Mouse (Mus musculus): ENCODE measurements around the gene Zfhx3. TPM values are rescaled to one million over a fixed set of nuclear protein-coding genes. Genes with fewer than 3 reads are reported as not detected.

Gene Zfhx3
- polyA plus RNA-seq, 1 experiment, result 6.6 TPM

DNA sequence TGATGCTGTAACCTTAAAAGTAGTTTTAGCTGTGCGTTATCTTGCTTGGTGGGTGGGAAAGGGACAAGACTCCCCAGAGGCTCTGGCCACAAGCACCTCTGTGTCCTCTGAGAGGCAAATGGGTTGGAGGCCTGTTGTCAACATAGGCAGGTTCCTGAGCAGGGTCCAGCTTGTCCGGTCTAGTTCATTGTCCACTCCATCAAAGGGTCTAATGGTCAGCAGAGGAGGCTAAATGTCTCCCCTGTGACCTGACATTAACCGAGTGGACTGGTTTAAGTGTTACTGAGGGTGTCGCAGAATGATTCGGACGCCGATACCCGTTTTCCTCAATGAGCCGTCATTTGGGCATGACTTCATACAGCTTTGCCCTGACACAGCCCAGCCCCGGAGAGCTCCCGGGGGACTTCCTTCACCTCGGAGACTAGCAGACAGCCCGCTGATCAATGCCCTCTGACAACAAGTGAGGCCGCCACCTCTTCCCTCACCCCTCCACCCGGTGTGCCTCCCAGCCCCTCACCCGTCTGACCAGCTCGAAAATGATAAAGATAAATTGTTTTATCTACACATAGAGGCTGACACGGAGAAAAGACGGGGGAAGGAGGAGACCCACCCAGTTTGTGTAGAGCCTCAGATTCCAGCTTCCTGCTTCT lies 298.7 kb downstream of the Zfhx3 start:
- Histone ChIP-seq H3K4me1 (ENCODE audit: control insufficient read depth, insufficient read depth, low read length) (no peaks in the 10 kb centered on the region), H3K4me3 (replicated peaks; ENCODE audit: control insufficient read depth, low read depth, low read length) (no peak overlapping the region), H3K27ac (ENCODE audit: control insufficient read depth, insufficient read depth, low read depth, low read length, poor library complexity) (no peak overlapping the region)
- TF ChIP-seq POLR2A (IDR thresholded peaks at IDR 0.05; ENCODE audit: borderline replicate concordance, control insufficient read depth, low read depth, low read length) (no peak), CTCF (IDR thresholded peaks at IDR 0.05; ENCODE audit: control insufficient read depth, insufficient read depth, low read length) (no peak)
- WGBS, result 61% methylated on average over 19 of the region's 19 CpGs

DNA sequence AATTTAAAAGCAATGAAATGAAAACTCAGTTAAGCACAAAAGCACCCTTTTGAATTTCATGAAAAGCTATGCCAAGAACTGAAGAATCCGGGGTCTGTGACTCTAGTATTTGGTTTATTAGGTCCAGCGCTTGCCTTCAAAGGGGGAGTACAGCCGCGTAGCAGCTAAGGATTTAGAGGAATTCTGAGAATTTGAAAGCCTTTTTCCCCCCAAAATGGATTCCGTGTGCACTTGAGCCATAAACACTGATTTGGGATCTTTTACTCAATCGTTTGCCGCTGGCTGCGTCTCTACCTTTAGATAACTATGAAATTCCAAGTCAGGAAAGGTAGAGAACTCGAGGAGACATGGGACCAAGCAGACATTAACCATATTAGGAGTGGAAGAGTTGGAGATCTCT lies 300.8 kb downstream of the Zfhx3 start:
- TF ChIP-seq POLR2A (IDR thresholded peaks at IDR 0.05; ENCODE audit: borderline replicate concordance, control insufficient read depth, low read depth, low read length), result no peak
- no peak for TF ChIP-seq CTCF (IDR thresholded peaks at IDR 0.05; ENCODE audit: control insufficient read depth, insufficient read depth, low read length)
- H3K4me1 ChIP-seq (ENCODE audit: control insufficient read depth, insufficient read depth, low read length), result no peaks in the 10 kb centered on the region
- 83% methylated on average over 9 of the region's 9 CpGs for WGBS
- H3K27ac ChIP-seq (ENCODE audit: control insufficient read depth, insufficient read depth, low read depth, low read length, poor library complexity), result no peak overlapping the region
- no peak overlapping the region for H3K4me3 ChIP-seq (replicated peaks; ENCODE audit: control insufficient read depth, low read depth, low read length)

DNA sequence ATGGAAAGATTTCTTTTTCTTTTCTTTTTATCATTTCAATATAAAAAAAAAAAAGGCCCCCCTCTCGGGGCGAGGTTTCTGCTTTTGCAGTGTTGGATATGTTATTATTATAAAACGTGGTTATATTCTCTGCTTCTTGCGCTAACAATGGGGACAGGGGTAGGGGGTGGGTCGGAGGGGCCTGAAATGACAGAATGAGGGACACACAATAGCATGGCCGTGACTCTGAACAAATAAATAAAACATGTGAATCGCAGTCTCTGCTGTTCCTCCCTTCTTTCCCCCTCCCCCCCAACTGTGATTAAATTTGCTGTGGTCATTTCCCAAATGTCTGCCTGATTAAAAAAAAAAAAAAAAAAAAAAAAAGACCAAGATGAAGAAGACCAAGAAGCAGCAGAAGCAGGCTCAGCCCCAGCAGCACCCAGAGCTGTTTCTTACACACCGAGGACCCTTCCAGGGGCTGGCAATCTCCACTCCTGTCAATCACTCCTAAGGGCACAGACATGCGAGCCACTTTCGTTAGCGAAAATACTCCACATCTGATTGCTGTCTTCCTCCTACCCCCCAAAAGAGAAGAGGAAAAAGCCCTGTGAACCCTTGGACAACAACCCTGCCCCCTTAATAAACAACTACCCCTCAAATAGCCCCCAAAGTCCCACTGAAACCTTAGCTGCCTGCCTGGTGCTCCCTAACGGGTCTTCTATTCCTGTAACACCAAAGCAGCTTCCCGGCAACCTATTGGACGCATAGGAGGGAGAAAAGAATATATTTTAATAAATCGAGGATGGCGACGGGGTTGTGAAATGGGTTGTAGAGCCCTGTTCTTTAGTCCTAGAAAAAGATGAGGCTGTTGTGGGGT lies 302.4 kb downstream of the Zfhx3 start:
- Histone ChIP-seq H3K4me3 (replicated peaks; ENCODE audit: control insufficient read depth, low read depth, low read length) (no peak overlapping the region), H3K27ac (ENCODE audit: control insufficient read depth, insufficient read depth, low read depth, low read length, poor library complexity) (no peak overlapping the region), H3K4me1 (ENCODE audit: control insufficient read depth, insufficient read depth, low read length) (no peaks in the 10 kb centered on the region)
- TF ChIP-seq POLR2A (IDR thresholded peaks at IDR 0.05; ENCODE audit: borderline replicate concordance, control insufficient read depth, low read depth, low read length) (no peak), CTCF (IDR thresholded peaks at IDR 0.05; ENCODE audit: control insufficient read depth, insufficient read depth, low read length) (no peak)
- 74% methylated on average over 17 of the region's 17 CpGs for WGBS

DNA sequence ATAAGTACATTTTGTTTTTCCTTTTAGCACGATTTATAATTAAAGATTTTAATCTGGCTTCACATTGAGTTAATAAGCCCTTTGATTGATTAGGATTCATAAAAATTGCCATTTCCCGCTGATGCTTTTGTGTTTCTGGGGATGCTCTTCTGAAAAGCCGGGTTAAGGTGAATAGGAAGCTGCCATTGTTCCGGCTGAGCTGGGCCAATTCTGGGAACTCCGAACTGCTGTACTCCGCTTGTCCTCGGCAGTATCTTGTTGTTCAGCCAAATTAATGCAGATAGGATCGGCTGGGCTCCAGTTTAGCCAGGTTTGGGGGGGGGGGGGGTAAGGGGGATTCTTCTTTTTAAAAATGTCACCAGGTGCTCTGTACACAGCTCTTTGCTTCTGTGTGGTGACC lies 303.1 kb downstream of the Zfhx3 start:
- no peak for TF ChIP-seq POLR2A (IDR thresholded peaks at IDR 0.05; ENCODE audit: borderline replicate concordance, control insufficient read depth, low read depth, low read length)
- no peak for TF ChIP-seq CTCF (IDR thresholded peaks at IDR 0.05; ENCODE audit: control insufficient read depth, insufficient read depth, low read length)
- WGBS, result 86% methylated on average over 8 of the region's 8 CpGs
- H3K4me3 ChIP-seq (replicated peaks; ENCODE audit: control insufficient read depth, low read depth, low read length), result no peak overlapping the region
- H3K4me1 ChIP-seq (ENCODE audit: control insufficient read depth, insufficient read depth, low read length), result no peaks in the 10 kb centered on the region
- H3K27ac ChIP-seq (ENCODE audit: control insufficient read depth, insufficient read depth, low read depth, low read length, poor library complexity), result no peak overlapping the region

DNA sequence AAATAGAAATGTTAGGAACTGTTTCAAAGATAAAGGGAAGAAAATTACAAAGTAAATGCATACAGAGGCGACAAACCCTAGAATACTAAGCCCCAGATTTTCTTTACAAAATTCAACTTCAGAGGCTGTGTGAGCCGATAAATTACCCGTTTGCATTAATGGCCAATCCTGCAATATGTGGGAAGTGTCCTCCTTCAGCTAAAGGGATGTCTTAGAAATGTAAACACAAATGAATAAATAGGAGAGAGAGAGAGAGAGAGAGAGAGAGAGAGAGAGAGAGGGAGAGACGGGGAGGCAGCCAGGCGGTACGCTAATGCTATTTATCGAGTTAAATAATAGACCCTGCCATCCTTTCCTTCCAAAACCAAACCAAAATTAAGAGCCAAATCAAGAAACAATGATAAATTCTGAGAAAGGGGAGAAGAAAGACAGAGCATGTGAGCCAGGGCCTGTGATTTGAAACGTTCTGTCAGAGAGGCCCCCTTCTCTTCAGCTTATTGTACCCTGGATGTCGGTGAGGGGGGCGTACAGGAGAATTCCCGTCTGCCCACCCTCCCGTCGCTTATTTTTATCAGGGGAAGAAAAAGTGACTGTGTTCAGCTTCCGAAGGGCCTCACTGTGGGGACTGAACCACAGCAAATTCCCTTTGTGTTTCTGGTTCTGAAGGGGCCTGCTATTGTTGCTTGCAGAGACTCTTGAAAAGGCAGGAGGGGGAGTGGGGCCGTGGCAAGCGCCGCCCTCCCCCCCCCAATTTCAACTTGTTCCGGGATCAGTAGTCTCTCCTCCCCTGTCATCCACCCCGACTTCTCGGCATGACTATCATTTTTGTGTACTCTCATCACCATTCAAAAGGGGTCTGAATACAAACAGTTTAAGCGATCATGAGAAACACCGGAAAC lies 303.8 kb downstream of the Zfhx3 start:
- H3K4me3 ChIP-seq (replicated peaks; ENCODE audit: control insufficient read depth, low read depth, low read length), result no peak overlapping the region
- H3K4me1 ChIP-seq (ENCODE audit: control insufficient read depth, insufficient read depth, low read length), result no peaks in the 10 kb centered on the region
- TF ChIP-seq CTCF (IDR thresholded peaks at IDR 0.05; ENCODE audit: control insufficient read depth, insufficient read depth, low read length) (no peak), POLR2A (IDR thresholded peaks at IDR 0.05; ENCODE audit: borderline replicate concordance, control insufficient read depth, low read depth, low read length) (no peak)
- H3K27ac ChIP-seq (ENCODE audit: control insufficient read depth, insufficient read depth, low read depth, low read length, poor library complexity), result no peak overlapping the region
- 75% methylated on average over 22 of the region's 22 CpGs for WGBS

DNA sequence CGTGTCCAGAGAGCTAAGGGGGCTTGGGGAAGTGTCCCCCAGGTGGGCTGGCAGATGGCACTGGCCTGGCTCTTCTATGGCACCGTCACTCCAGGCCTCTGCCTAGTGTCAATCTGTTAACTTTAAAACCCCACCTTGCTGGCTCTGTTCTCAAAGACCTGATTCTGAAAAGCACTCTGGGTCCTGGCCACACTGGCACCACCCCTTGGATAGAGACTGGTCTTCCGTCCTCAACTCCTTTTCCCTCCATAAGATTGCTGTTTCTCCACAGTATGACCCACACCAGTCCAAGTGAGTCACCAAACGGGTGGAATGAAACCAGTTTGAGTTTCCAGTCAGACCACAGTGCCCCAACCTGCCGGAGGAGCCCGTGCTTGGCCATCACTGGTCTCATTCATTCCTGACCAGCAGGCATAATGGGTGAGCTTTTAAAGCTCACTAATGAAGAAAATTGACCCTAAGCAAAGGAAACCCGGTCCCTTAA lies 304.5 kb downstream of the Zfhx3 start:
- no peak for TF ChIP-seq CTCF (IDR thresholded peaks at IDR 0.05; ENCODE audit: control insufficient read depth, insufficient read depth, low read length)
- 75% methylated on average over 7 of the region's 7 CpGs for WGBS
- Histone ChIP-seq H3K4me1 (ENCODE audit: control insufficient read depth, insufficient read depth, low read length) (no peaks in the 10 kb centered on the region), H3K4me3 (replicated peaks; ENCODE audit: control insufficient read depth, low read depth, low read length) (no peak overlapping the region), H3K27ac (ENCODE audit: control insufficient read depth, insufficient read depth, low read depth, low read length, poor library complexity) (no peak overlapping the region)

DNA sequence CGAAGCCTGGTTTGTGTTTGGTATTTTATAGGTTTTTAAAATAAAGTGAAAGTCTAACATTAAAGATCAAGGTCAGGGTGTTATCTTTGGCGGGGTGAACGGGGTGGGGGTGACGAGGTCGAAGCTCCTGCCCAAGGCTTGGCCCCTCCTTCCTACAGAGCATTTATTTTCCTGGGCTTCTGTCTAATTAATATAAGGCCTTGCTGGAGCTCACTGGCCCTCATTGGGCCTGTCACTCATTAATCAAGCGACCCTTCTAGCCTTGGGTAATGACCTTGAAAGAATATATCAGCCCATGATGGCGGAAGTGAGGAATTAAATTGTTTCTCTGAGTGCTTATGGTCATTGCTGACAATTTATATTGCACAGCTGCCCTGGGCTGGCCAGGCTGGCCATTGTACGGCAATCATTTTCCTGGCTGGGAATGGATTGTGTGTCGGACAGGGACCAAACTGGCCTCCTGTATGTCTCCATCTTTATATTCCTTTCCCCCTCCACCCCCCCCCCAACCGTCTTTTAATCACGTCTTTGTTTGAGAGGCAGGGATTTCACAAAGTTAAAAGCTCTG lies 322.2 kb downstream of the Zfhx3 start:
- no peaks in the 10 kb centered on the region for H3K4me1 ChIP-seq (ENCODE audit: control insufficient read depth, insufficient read depth, low read length)
- no peak overlapping the region for H3K4me3 ChIP-seq (replicated peaks; ENCODE audit: control insufficient read depth, low read depth, low read length)
- H3K27ac ChIP-seq (ENCODE audit: control insufficient read depth, insufficient read depth, low read depth, low read length, poor library complexity), result no peak overlapping the region
- no peak for TF ChIP-seq POLR2A (IDR thresholded peaks at IDR 0.05; ENCODE audit: borderline replicate concordance, control insufficient read depth, low read depth, low read length)
- no peak for TF ChIP-seq CTCF (IDR thresholded peaks at IDR 0.05; ENCODE audit: control insufficient read depth, insufficient read depth, low read length)
- WGBS, result 80% methylated on average over 11 of the region's 11 CpGs
